Mouse (Mus musculus) spleen, adult 2 months (tissue): ENCODE measurements around the gene Elfn1.

Experiments
- CTCF ChIP-seq: fragments of 200-500 bp; IDR thresholded peaks from 2 replicates; pipeline ENCODE4 v1.5.1; 2011; ENCODE audit warnings: mild to moderate bottlenecking, inconsistent platforms; ENCODE audit not compliant: insufficient read depth, insufficient read length, insufficient replicate concordance; ENCODE audit errors: extremely low read depth
- POLR2A ChIP-seq: fragments of 200-500 bp; IDR thresholded peaks from 2 replicates; pipeline ENCODE4 v1.6.1; 2011; ENCODE audit warnings: low read depth, low read length, inconsistent platforms

GRCm38 (mm10) chr5:140012286-140012967 is 104.7 kb downstream of the Elfn1 start:
- TF ChIP-seq CTCF (no peak), POLR2A (no peak)
